Mouse (Mus musculus) cerebellum, adult 2 months (tissue): ENCODE data around the gene Med11.

Experiments used
- CTCF ChIP-seq: fragments of 200-500 bp; IDR thresholded peaks from 2 replicates; pipeline ENCODE4 v1.5.1; 2011; ENCODE audit warnings: low read depth, mild to moderate bottlenecking, control low read depth, low read length, moderate library complexity, borderline replicate concordance; ENCODE audit not compliant: insufficient read depth
- POLR2A ChIP-seq: fragments of 200-500 bp; IDR thresholded peaks from 2 replicates; pipeline ENCODE4 v1.6.1; 2011; ENCODE audit warnings: low read length, control low read depth, borderline replicate concordance; ENCODE audit not compliant: insufficient read depth

DNA sequence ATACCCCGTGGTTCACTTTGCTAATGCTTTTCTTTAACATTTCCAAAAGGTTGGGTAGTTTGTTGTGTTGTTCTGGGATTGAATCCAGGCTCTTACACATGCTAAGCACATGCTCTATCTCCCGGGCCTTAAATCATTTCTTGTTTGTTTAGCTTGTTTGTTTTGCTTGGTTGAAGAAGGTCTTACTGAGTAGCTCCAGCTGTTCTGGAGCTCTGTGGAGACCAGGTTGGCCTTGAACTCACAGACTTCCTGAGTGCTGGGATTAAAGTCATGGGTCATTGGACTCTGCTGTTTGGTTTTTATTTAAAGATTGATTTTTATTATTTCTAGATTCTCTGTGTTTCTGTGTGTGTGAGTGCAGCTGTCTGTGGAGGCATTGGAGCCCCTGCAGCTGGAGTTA is 33.8 kb downstream of the Med11 start:
- TF ChIP-seq CTCF = no peak
- no peak for TF ChIP-seq POLR2A
